Mouse (Mus musculus) thymus, postnatal 10 days (tissue): ENCODE measurements at regions not wholly inside any gene's neighbourhood (a gene's known extent, or its start where the extent isn't known, plus 50 kb on each side); places are given as distances from the start of the nearest gene placed in this dataset.
"Not testable (repeated sequence)": the region's sequence is repeated elsewhere in the genome, so short reads cannot be mapped to it uniquely, and the experiment has no call there.

ENCODE experiments used
- DNase-seq, 2 experiments: peaks; one replicate each; pipeline ENCODE4 v3.0.0; 2021; ENCODE audit warnings: low spot score in 2 of 2

GRCm38 (mm10) chr5:67487965-67488409, 59.9 kb upstream of the Bend4 start:
- DNase-seq: no peak

GRCm38 (mm10) chr5:67490709-67491108, 62.6 kb upstream of the Bend4 start:
- DNase-seq: not testable (repeated sequence)

- no peak for DNase-seq
Measured at GRCm38 (mm10) chr5:67492893-67493302, 64.8 kb upstream of the Bend4 start.

GRCm38 (mm10) chr5:67496710-67497109, 68.6 kb upstream of the Bend4 start:
- DNase-seq: no peak

GRCm38 (mm10) chr5:67520251-67520650, 87.4 kb upstream of the Shisa3 start:
- DNase-seq: no peak

GRCm38 (mm10) chr5:67521423-67521912, 86.2 kb upstream of the Shisa3 start:
- no peak for DNase-seq

- DNase-seq: no peak
Measured at GRCm38 (mm10) chr5:67530149-67530548, 77.5 kb upstream of the Shisa3 start.

GRCm38 (mm10) chr5:67530957-67531356, 76.7 kb upstream of the Shisa3 start:
- DNase-seq: peak in 1 of 2 experiments; percentile 25

- DNase-seq: peak; percentile 32 to 74
Measured at GRCm38 (mm10) chr5:67532351-67532750, 75.3 kb upstream of the Shisa3 start.

- DNase-seq: no peak
Measured at GRCm38 (mm10) chr5:67532756-67533255, 74.9 kb upstream of the Shisa3 start.

GRCm38 (mm10) chr5:67534056-67534455, 73.6 kb upstream of the Shisa3 start:
- no peak for DNase-seq

- DNase-seq: no peak
Measured at GRCm38 (mm10) chr5:67537990-67538389, 69.7 kb upstream of the Shisa3 start.

GRCm38 (mm10) chr5:67539591-67540238, 68.0 kb upstream of the Shisa3 start:
- DNase-seq: no peak

- no peak for DNase-seq
Measured at GRCm38 (mm10) chr5:67541867-67542266, 65.8 kb upstream of the Shisa3 start.

GRCm38 (mm10) chr5:67544028-67544589, 63.6 kb upstream of the Shisa3 start:
- DNase-seq: no peak

GRCm38 (mm10) chr5:67550257-67550656, 57.4 kb upstream of the Shisa3 start:
- no peak for DNase-seq

- no peak for DNase-seq
Measured at GRCm38 (mm10) chr5:67551668-67552390, 55.9 kb upstream of the Shisa3 start.

GRCm38 (mm10) chr5:67552865-67553264, 54.8 kb upstream of the Shisa3 start:
- no peak for DNase-seq
